Mouse (Mus musculus): ENCODE results near the gene Igsf21.

Gene Igsf21

GRCm38 (mm10) chr4:140196717-140197116 lies 49.9 kb downstream of the Igsf21 start:
- DNase-seq (ENCODE audit: low read depth, low spot score) = no peak

GRCm38 (mm10) chr4:140192276-140193002 lies 54.1 kb downstream of the Igsf21 start:
- DNase-seq (ENCODE audit: low read depth, low spot score) = no peak

GRCm38 (mm10) chr4:140189601-140190000 lies 57.0 kb downstream of the Igsf21 start:
- DNase-seq (ENCODE audit: low read depth, low spot score) = no peak

GRCm38 (mm10) chr4:140188626-140189025 lies 58.0 kb downstream of the Igsf21 start:
- no peak for DNase-seq (ENCODE audit: low read depth, low spot score)

GRCm38 (mm10) chr4:140187404-140188145 lies 59.0 kb downstream of the Igsf21 start:
- DNase-seq (ENCODE audit: low read depth, low spot score) = no peak

- no peak for DNase-seq (ENCODE audit: low read depth, low spot score)
These were observed 67.0 kb downstream of the Igsf21 start for GRCm38 (mm10) chr4:140179576-140179975.

- DNase-seq (ENCODE audit: low read depth, low spot score) = no peak
These were observed 69.5 kb downstream of the Igsf21 start for GRCm38 (mm10) chr4:140177055-140177454.

- no peak for DNase-seq (ENCODE audit: low read depth, low spot score)
These were observed 72.7 kb downstream of the Igsf21 start for GRCm38 (mm10) chr4:140173746-140174399.

- DNase-seq (ENCODE audit: low read depth, low spot score) = no peak
These were observed 73.5 kb downstream of the Igsf21 start for GRCm38 (mm10) chr4:140173084-140173483.

- no peak for DNase-seq (ENCODE audit: low read depth, low spot score)
These were observed 74.7 kb downstream of the Igsf21 start for GRCm38 (mm10) chr4:140171917-140172316.

- no peak for DNase-seq (ENCODE audit: low read depth, low spot score)
These were observed 75.4 kb downstream of the Igsf21 start for GRCm38 (mm10) chr4:140171189-140171588.

- DNase-seq (ENCODE audit: low read depth, low spot score) = no peak
These were observed 80.7 kb downstream of the Igsf21 start for GRCm38 (mm10) chr4:140165851-140166250.

- DNase-seq (ENCODE audit: low read depth, low spot score) = no peak
These were observed 81.9 kb downstream of the Igsf21 start for GRCm38 (mm10) chr4:140164662-140165061.

- DNase-seq (ENCODE audit: low read depth, low spot score) = no peak
These were observed 87.0 kb downstream of the Igsf21 start for GRCm38 (mm10) chr4:140159617-140160016.

- no peak for DNase-seq (ENCODE audit: low read depth, low spot score)
These were observed 91.6 kb downstream of the Igsf21 start for GRCm38 (mm10) chr4:140154899-140155463.

GRCm38 (mm10) chr4:140154484-140154883 lies 92.1 kb downstream of the Igsf21 start:
- DNase-seq (ENCODE audit: low read depth, low spot score) = no peak

- no peak for DNase-seq (ENCODE audit: low read depth, low spot score)
These were observed 92.9 kb downstream of the Igsf21 start for GRCm38 (mm10) chr4:140153711-140154114.

GRCm38 (mm10) chr4:140153101-140153500 lies 93.5 kb downstream of the Igsf21 start:
- DNase-seq (ENCODE audit: low read depth, low spot score) = no peak

GRCm38 (mm10) chr4:140149706-140150105 lies 96.9 kb downstream of the Igsf21 start:
- no peak for DNase-seq (ENCODE audit: low read depth, low spot score)

GRCm38 (mm10) chr4:140147857-140148695 lies 98.5 kb downstream of the Igsf21 start:
- DNase-seq (ENCODE audit: low read depth, low spot score) = no peak

All from c-Kit-negative CD71-positive TER-119-positive erythroid progenitor cells, embryonic 14.5 days (primary cell).